Mouse (Mus musculus) MEL (cell line): ENCODE measurements at regions not wholly inside any gene's neighbourhood (a gene's known extent, or its start where the extent isn't known, plus 50 kb on each side); places are given as distances from the start of the nearest gene placed in this dataset.

Source experiments
- DNase-seq: peaks from one replicate; pipeline ENCODE4 v3.0.0; 2011; ENCODE audit warnings: low read depth, low spot score
- H3K27ac ChIP-seq: 2 replicates; pipeline ENCODE4 v1.5.1; 2012; ENCODE audit warnings: low read depth, mild to moderate bottlenecking, control low read depth, low read length, moderate library complexity; ENCODE audit not compliant: control insufficient read depth
- H3K27me3 ChIP-seq, 2 experiments: fragments of 150-350 bp in 1 of 2; sonication (generic) in 1 of 2; 2 replicates each; pipeline ENCODE4 v1.6.1; 2012; ENCODE audit warnings: low read length in 2 of 2, mild to moderate bottlenecking in 2 of 2, improper control_type of control experiment in 1 of 2, moderate library complexity in 1 of 2; ENCODE audit not compliant: insufficient read depth in 2 of 2, control insufficient read depth in 1 of 2
- H3K36me3 ChIP-seq, 2 experiments: 2 replicates each; pipeline ENCODE4 v1.6.1; 2012 to 2014; ENCODE audit warnings: low read length in 2 of 2, improper control_type of control experiment in 1 of 2, inconsistent platforms in 1 of 2, mild to moderate bottlenecking in 1 of 2; ENCODE audit not compliant: insufficient read depth in 2 of 2, control insufficient read depth in 1 of 2
- H3K4me1 ChIP-seq, 2 experiments: fragments of 150-350 bp in 1 of 2; sonication (generic) in 1 of 2; 2 replicates each; pipeline ENCODE4 v1.6.1; 2012; ENCODE audit warnings: low read length in 2 of 2, improper control_type of control experiment in 1 of 2, mild to moderate bottlenecking in 1 of 2; ENCODE audit not compliant: insufficient read depth in 2 of 2, control insufficient read depth in 1 of 2
- H3K4me3 ChIP-seq, 2 experiments: fragments of 150-350 bp in 1 of 2; sonication (generic) in 1 of 2; 2 replicates each; pipeline ENCODE4 v1.5.1; 2012; ENCODE audit warnings: low read depth in 2 of 2, low read length in 2 of 2, mild to moderate bottlenecking in 2 of 2, moderate library complexity in 2 of 2, control low read depth in 1 of 2, improper control_type of control experiment in 1 of 2; ENCODE audit not compliant: control insufficient read depth in 1 of 2, insufficient read depth in 1 of 2
- H3K79me2 ChIP-seq: 2 replicates; pipeline ENCODE4 v1.6.1; 2012; ENCODE audit warnings: mild to moderate bottlenecking, low read length, moderate library complexity; ENCODE audit not compliant: control insufficient read depth, poor library complexity, insufficient read depth
- H3K9ac ChIP-seq: 2 replicates; pipeline ENCODE4 v1.6.1; 2012; ENCODE audit warnings: low read depth, mild to moderate bottlenecking, control low read depth, low read length, moderate library complexity; ENCODE audit not compliant: control insufficient read depth, poor library complexity, severe bottlenecking
- H3K9me3 ChIP-seq: fragments of 150-350 bp; sonication (generic); replicated peaks from 2 replicates; pipeline ENCODE4 v1.6.1; 2012; ENCODE audit warnings: mild to moderate bottlenecking, low read length, improper control_type of control experiment, moderate library complexity; ENCODE audit not compliant: insufficient read depth
- E2F4 ChIP-seq: IDR thresholded peaks from 2 replicates; pipeline ENCODE4 v1.6.1; 2011; ENCODE audit warnings: low read depth, low read length, improper control_type of control experiment, borderline replicate concordance
- ETS1 ChIP-seq: IDR thresholded peaks from 2 replicates; pipeline ENCODE4 v1.6.1; 2012; ENCODE audit warnings: low read depth, mild to moderate bottlenecking, inconsistent platforms, low read length, improper control_type of control experiment, moderate library complexity
- MAFK ChIP-seq: IDR thresholded peaks from 2 replicates; pipeline ENCODE4 v1.6.1; 2011; ENCODE audit warnings: low read depth, mild to moderate bottlenecking, low read length, improper control_type of control experiment, borderline replicate concordance
- MEF2A ChIP-seq: IDR thresholded peaks from 2 replicates; pipeline ENCODE4 v1.6.1; 2014; ENCODE audit warnings: low read depth, mild to moderate bottlenecking, inconsistent platforms, low read length, improper control_type of control experiment; ENCODE audit not compliant: poor library complexity, insufficient replicate concordance, severe bottlenecking; ENCODE audit errors: extremely low read depth
- NELFE ChIP-seq: IDR thresholded peaks from 2 replicates; pipeline ENCODE4 v1.6.1; 2011; ENCODE audit warnings: low read depth, low read length, improper control_type of control experiment
- NRF1 ChIP-seq: IDR thresholded peaks from 2 replicates; pipeline ENCODE4 v1.6.1; 2014; ENCODE audit warnings: low read depth, mild to moderate bottlenecking, inconsistent platforms, low read length, improper control_type of control experiment, moderate library complexity; ENCODE audit not compliant: poor library complexity, insufficient read depth, severe bottlenecking
- POLR2AphosphoS5 ChIP-seq: IDR thresholded peaks from 2 replicates; pipeline ENCODE4 v1.6.1; 2012; ENCODE audit warnings: low read depth, borderline replicate concordance, mild to moderate bottlenecking, inconsistent platforms, low read length, moderate library complexity, mixed read lengths
- ZC3H11A ChIP-seq: IDR thresholded peaks from 2 replicates; pipeline ENCODE4 v1.6.1; 2012; ENCODE audit warnings: low read depth, mild to moderate bottlenecking, inconsistent platforms, low read length, improper control_type of control experiment

GRCm38 (mm10) chr14:72121006-72121405 lies 370.6 kb downstream of the Gm9195 start:
- no peak for TF ChIP-seq ZC3H11A
- no peak for TF ChIP-seq NRF1
- no peak for TF ChIP-seq MAFK
- TF ChIP-seq, all 39 proteins: peak for 0
- Histone ChIP-seq H3K4me3 (no peak overlapping the region), H3K9ac (no peak overlapping the region), H3K79me2 (no peaks in the 10 kb centered on the region), H3K36me3 (no peaks in the 10 kb centered on the region), H3K27ac (no peak overlapping the region), H3K27me3 (no peaks in the 10 kb centered on the region), H3K4me1 (no peaks in the 10 kb centered on the region), H3K9me3 (no peaks in the 10 kb centered on the region)
- DNase-seq, result no peak

DNA sequence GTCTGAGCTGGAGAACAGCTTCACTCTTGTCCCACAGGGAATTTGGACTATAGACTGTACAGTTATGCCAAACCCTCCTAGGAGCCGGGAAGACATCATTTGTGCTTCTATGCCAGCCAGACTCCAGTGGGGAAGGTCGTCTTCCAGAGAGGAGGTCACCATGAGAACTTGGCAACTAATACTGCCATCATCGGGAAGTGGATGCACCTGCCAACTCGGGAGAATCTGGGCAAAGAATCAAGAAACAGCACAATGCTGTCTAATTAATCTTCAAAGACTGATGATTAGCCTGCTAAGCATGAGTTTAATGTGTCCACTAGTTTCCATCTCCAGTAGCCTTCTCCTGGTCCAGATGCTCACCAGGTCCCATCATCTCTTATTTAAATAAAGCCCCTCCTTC lies 374.8 kb downstream of the Gm9195 start:
- Histone ChIP-seq H3K27me3 (no peaks in the 10 kb centered on the region), H3K36me3 (no peaks in the 10 kb centered on the region), H3K9ac (no peak overlapping the region), H3K27ac (no peak overlapping the region), H3K79me2 (no peaks in the 10 kb centered on the region), H3K4me3 (no peak overlapping the region), H3K4me1 (no peaks in the 10 kb centered on the region), H3K9me3 (no peaks in the 10 kb centered on the region)
- no peak for TF ChIP-seq E2F4
- TF ChIP-seq POLR2AphosphoS5, result no peak
- no peak for TF ChIP-seq MEF2A
- TF ChIP-seq ETS1, result no peak
- TF ChIP-seq ZC3H11A, result no peak
- DNase-seq, result no peak

DNA sequence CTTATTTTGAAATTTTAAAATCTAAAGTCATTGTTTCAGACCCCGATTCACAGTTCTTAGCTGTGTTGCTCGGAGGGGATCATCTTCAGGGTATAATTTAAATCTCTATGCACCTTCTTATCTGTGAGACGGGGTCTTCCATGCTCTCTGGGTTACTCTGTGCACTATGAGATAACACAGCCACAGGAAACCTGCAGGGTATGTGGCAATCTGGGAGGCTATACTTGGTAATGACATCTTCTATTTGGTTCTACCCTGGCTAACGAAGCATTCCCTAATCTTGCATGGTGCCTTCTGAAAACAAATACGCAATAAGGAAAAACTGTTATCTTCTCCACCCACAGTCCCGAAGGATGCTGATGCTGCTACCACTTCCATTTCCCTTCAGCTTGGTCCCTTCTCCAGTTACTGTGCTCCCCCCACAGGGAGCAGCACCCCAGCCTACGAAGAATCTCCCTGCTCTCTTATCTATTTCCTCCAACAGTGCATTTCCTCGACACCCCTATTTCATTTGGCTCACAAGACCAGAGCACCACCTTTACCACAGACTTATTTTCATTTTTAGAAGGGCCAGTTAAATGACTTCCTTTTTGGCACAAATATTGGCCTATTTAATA lies 378.2 kb downstream of the Gm9195 start:
- Histone ChIP-seq H3K79me2 (no peaks in the 10 kb centered on the region), H3K9ac (no peak overlapping the region)
- no peak for TF ChIP-seq NELFE
- TF ChIP-seq, all 39 proteins: peak for 0
- H3K4me1 ChIP-seq, result no peaks in the 10 kb centered on the region
- no peak overlapping the region for H3K4me3 ChIP-seq
- H3K27me3 ChIP-seq, result no peaks in the 10 kb centered on the region
- no peak overlapping the region for H3K27ac ChIP-seq
- H3K36me3 ChIP-seq, result no peaks in the 10 kb centered on the region
- no peaks in the 10 kb centered on the region for H3K9me3 ChIP-seq
- no peak for DNase-seq
